Mouse (Mus musculus): ENCODE data around the gene Slc25a21. TPM values are rescaled to one million over a fixed set of nuclear protein-coding genes. Genes with fewer than 3 reads are reported as not detected.

The Slc25a21 gene
- polyA plus RNA-seq, 1 experiment from 2014 or later, result 0.22 TPM

DNA sequence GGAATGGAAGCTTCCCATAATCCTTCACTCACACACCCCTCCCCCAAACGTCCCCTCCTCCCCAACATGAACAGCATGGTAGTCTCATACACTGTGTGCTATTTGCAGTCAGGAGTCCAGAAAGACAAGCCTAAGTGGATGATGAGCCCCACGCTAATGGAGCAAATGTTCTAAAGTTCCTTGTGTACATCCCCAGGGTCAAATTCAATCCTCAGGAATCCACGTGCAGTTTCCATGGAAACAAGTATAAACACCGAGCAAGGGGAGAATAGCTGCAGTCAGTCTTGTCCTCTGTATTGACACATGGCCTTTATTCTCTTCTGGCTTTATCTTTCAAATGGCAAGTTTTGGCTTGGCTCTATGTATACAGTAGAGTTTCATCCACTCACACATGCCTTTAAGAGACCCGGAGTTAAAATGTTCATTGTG lies 367.8 kb downstream of the Slc25a21 start:
- peak overlapping the region; percentile 46 for H3K4me2 ChIP-seq
- no peaks in the 10 kb centered on the region for H3K9me3 ChIP-seq
- 11% methylated on average over 5 of the region's 5 CpGs for WGBS
- ATAC-seq (ENCODE audit: low FRiP score), result peak; percentile 89
- peak overlapping the region; percentile 30 for H3K4me3 ChIP-seq
- H3K27ac ChIP-seq, result no peak overlapping the region
- H3K27me3 ChIP-seq, result peaks cover 19% of the 10 kb centered on the region
- H3K9ac ChIP-seq, result no peak overlapping the region
- no peaks in the 10 kb centered on the region for H3K36me3 ChIP-seq
- peaks cover 15% of the 10 kb centered on the region for H3K4me1 ChIP-seq (replicated peaks)

DNA sequence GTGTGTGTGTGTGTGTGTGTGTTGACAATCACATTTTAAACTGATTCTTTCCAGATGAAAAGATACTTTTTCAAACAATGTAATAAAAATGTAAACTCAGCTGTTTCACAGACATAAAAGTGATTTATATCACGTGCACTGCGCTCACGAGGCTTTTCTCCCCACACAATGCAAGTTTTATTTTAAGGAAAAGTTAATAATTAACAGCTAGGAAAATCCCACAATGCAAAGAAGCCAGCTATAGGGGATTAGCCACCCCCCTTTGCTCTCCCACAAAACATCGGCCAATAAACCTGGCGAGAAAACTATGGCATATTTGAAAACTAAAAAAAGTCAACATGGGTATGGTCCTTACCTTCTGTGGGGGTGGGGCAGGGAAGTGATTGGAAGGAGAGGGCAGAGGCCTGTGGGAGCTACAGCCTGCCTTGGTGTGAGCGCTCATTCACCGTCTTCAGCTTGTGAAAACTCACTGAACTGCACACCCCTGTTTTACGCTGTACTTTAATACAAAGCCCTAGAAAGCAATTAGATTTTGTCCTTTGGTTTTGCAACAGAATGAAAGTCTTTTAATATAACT lies 369.4 kb downstream of the Slc25a21 start:
- no peaks in the 10 kb centered on the region for H3K9me3 ChIP-seq
- no peak overlapping the region for H3K9ac ChIP-seq
- no peak overlapping the region for H3K4me3 ChIP-seq
- no peaks in the 10 kb centered on the region for H3K36me3 ChIP-seq
- WGBS, result 63% methylated on average over 8 of the region's 8 CpGs
- no peak overlapping the region for H3K4me2 ChIP-seq
- H3K27ac ChIP-seq, result no peak overlapping the region
- H3K4me1 ChIP-seq (replicated peaks), result peaks cover 15% of the 10 kb centered on the region
- H3K27me3 ChIP-seq, result peaks cover 14% of the 10 kb centered on the region
- no peak for ATAC-seq (ENCODE audit: low FRiP score)

DNA sequence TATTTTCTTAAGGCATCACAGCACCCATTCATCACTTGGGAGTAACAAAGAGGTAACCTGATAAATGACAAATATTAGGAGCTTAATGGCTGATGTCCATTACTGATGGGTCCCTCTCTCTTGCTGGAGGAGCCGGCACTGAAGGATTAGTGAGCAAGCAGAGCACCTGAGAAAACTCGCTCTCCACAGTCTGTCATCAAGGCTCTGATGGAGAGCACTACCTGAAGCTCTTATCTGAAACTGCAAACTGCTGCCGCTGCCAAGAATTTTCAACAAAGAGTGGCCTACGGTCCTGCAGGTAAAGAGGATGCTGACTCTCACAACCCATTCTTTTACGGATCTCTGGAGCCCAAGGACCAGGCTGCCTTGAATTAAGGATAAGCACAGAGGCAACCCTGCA lies 372.6 kb downstream of the Slc25a21 start:
- H3K36me3 ChIP-seq, result no peaks in the 10 kb centered on the region
- no peak overlapping the region for H3K27ac ChIP-seq
- no peak overlapping the region for H3K9ac ChIP-seq
- peaks cover 11% of the 10 kb centered on the region for H3K4me1 ChIP-seq (replicated peaks)
- ATAC-seq (ENCODE audit: low FRiP score), result no peak
- H3K4me3 ChIP-seq, result no peak overlapping the region
- no peak overlapping the region for H3K4me2 ChIP-seq
- H3K9me3 ChIP-seq, result no peaks in the 10 kb centered on the region
- WGBS, result 76% methylated on average over 5 of the region's 5 CpGs
- H3K27me3 ChIP-seq, result 0 out of 2 replicates have a peak, but pooled peaks cover 3% of the 10 kb centered on the region

DNA sequence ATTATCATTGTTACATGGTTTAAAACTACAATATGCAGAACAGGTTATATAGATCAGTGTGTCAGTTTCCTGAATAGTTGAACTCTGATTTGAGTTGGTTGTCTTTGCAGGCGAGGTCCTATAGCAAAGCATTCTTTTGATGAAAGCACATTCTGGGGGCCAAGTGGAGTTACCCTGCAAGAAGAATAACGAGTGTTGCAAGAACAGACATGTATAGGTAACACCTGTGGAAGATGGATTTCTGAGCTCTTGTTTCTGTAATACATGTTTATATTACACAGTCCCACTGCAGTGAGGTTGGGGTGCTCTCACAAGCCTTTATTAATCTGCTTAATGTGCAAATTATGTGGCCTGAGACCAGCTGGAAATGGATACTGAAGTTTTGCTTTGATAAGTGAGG lies 375.1 kb downstream of the Slc25a21 start:
- no peaks in the 10 kb centered on the region for H3K9me3 ChIP-seq
- ATAC-seq (ENCODE audit: low FRiP score), result no peak
- no peaks in the 10 kb centered on the region for H3K4me1 ChIP-seq (replicated peaks)
- 0 out of 2 replicates have a peak, but pooled peaks cover 3% of the 10 kb centered on the region for H3K27me3 ChIP-seq
- no peak overlapping the region for H3K4me2 ChIP-seq
- no peak overlapping the region for H3K4me3 ChIP-seq
- H3K27ac ChIP-seq, result no peak overlapping the region
- no peak overlapping the region for H3K9ac ChIP-seq
- no peaks in the 10 kb centered on the region for H3K36me3 ChIP-seq
- 73% methylated on average over 2 of the region's 2 CpGs for whole genome bisulfite sequencing

DNA sequence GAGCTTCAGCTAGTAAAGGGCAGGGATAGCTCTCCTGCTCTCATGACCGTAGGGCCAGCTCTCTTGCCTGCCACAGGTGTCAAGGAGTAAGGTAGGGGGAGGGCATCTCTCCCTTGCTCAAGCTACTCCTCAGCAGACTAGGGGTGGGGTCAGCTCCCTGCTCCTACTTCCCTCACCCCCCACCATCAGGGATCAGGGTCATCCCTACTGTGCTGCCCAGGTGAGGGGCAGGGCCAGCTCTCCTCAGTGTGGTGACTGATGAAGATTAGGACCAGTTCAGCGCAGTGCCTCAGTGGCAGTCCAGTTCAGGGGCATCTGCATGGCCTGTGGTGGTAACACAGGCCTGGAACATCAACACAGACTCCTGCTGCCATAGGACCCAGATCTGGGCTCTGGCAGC lies 376.7 kb downstream of the Slc25a21 start:
- H3K9ac ChIP-seq, result no peak overlapping the region
- 94% methylated on average over 2 of the region's 2 CpGs for WGBS

DNA sequence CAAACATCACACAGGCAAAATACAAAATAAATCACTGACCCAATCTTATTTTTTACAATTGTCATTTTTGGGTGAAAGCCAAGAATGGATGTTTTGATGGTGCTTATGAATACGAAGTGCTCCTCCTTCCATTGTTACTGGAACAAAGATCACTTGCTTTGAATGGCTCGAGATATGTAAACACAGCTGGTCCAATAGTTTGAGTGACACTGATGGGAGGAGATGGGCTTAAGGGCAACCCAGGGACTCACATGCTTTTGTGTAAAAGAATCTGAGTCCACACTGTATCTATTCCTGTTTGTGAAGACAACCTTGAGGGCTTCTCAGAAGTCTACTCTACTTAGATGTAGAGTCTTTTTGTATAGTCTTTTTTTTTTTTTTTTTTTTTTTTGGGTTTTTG lies 389.8 kb downstream of the Slc25a21 start:
- Histone ChIP-seq H3K27ac (no peak overlapping the region), H3K4me3 (no peak overlapping the region), H3K36me3 (no peaks in the 10 kb centered on the region), H3K4me2 (no peak overlapping the region), H3K9ac (no peak overlapping the region), H3K9me3 (no peaks in the 10 kb centered on the region), H3K4me1 (replicated peaks) (no peaks in the 10 kb centered on the region), H3K27me3 (no peaks in the 10 kb centered on the region)
- ATAC-seq (ENCODE audit: low FRiP score), result no peak
- WGBS, result 50% methylated on average over 2 of the region's 2 CpGs

More for the DNA sequence above, 376.7 kb downstream of the Slc25a21 start:
- H3K4me1 ChIP-seq (replicated peaks), result no peaks in the 10 kb centered on the region
- no peaks in the 10 kb centered on the region for H3K27me3 ChIP-seq
- H3K36me3 ChIP-seq, result no peaks in the 10 kb centered on the region
- no peaks in the 10 kb centered on the region for H3K9me3 ChIP-seq
- no peak overlapping the region for H3K4me3 ChIP-seq
- 0 out of 2 replicates have a peak, but pooled peaks have one; percentile 13 for ATAC-seq (ENCODE audit: low FRiP score)
- no peak overlapping the region for H3K4me2 ChIP-seq
- H3K27ac ChIP-seq, result no peak overlapping the region

DNA sequence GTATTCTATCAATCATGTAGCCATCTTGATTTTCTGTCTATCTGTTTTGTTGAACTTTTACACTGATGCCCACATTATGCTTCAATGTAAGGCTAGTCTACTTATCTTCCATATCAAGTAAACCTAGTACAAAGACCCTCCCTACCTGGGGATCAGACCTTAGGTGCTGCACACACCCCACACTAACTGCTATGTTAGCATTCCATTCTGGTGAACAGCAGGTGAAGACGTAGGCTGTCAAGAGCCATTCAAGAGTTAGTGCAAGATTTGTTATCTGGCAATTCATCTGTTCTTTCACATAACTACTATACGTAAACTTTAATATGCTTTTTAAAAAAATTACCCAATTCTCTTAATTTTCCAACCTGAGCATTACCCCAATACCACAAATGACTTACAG lies 390.2 kb downstream of the Slc25a21 start:
- H3K4me2 ChIP-seq, result no peak overlapping the region
- no peak overlapping the region for H3K9ac ChIP-seq
- 87% methylated on average over 2 of the region's 2 CpGs for WGBS
- no peaks in the 10 kb centered on the region for H3K4me1 ChIP-seq (replicated peaks)
- no peak for ATAC-seq (ENCODE audit: low FRiP score)
- no peak overlapping the region for H3K27ac ChIP-seq
- no peaks in the 10 kb centered on the region for H3K36me3 ChIP-seq
- no peak overlapping the region for H3K4me3 ChIP-seq
- no peaks in the 10 kb centered on the region for H3K27me3 ChIP-seq
- H3K9me3 ChIP-seq, result no peaks in the 10 kb centered on the region

DNA sequence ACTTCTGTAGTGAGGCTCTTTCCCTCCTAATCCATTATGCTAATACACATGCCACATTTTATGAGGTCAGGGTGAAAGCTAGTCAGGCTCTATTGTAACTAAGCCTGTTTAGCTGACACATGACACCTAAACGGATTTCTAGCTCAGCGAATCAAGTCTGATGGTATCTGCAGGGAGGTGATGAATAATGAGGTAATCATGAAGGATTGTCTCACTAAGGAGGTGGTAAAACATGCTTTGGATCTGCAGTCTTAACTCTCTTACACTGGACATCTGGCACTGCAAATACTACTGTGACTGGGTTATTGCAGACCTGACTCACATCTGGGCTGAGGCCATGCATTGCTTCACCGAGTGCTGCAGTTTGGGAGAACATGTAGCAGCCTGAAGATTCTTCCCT lies 392.8 kb downstream of the Slc25a21 start:
- Histone ChIP-seq H3K4me2 (no peak overlapping the region), H3K9me3 (no peaks in the 10 kb centered on the region), H3K4me3 (no peak overlapping the region), H3K9ac (no peak overlapping the region), H3K27ac (no peak overlapping the region), H3K36me3 (no peaks in the 10 kb centered on the region), H3K4me1 (replicated peaks) (no peaks in the 10 kb centered on the region), H3K27me3 (no peaks in the 10 kb centered on the region)
- 51% methylated on average over 3 of the region's 3 CpGs for WGBS
- ATAC-seq (ENCODE audit: low FRiP score), result no peak

DNA sequence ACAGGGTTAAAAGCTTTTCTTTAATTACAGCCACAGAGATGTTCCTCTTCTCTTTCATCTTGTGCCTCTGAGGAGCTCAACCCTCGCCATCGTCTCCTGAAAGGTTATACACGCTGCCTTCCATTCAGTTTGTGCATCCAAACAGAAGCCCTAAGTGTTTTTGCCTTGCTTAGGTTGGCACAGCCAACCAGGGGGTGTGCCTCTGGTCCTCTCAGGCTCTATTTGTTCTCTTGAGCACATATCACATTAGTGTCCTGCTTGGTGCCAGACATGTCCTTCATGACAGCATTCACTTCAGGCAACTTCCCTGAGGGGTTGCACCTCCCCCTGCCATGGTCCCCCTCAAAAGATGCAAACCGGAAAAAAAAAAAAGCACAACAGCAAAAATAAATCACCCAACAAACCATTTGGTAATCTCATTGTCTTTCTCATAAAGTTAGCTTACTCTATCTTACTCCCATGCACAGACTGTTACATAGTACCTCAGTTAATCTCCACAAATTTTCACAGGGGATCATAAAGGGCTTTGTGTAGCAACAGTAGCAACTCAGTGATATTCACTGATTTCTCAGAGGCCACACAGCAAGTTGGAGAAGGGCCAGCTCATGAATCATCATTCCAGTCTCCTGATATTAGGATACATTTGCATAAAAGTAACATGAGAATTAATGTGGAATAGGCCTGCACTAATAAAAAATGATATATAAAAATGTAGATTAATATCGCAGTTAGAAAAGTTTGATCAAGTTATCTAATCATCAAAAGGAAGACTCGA lies 398.4 kb downstream of the Slc25a21 start:
- H3K9ac ChIP-seq, result no peak overlapping the region
- H3K4me3 ChIP-seq, result no peak overlapping the region
- H3K27me3 ChIP-seq, result no peaks in the 10 kb centered on the region
- no peak overlapping the region for H3K27ac ChIP-seq
- H3K4me2 ChIP-seq, result no peak overlapping the region
- H3K4me1 ChIP-seq (replicated peaks), result 0 out of 2 replicates have a peak, but pooled peaks cover 3% of the 10 kb centered on the region
- ATAC-seq (ENCODE audit: low FRiP score), result no peak
- no peaks in the 10 kb centered on the region for H3K9me3 ChIP-seq
- no peaks in the 10 kb centered on the region for H3K36me3 ChIP-seq
- WGBS, result 53% methylated on average over 6 of the region's 6 CpGs

DNA sequence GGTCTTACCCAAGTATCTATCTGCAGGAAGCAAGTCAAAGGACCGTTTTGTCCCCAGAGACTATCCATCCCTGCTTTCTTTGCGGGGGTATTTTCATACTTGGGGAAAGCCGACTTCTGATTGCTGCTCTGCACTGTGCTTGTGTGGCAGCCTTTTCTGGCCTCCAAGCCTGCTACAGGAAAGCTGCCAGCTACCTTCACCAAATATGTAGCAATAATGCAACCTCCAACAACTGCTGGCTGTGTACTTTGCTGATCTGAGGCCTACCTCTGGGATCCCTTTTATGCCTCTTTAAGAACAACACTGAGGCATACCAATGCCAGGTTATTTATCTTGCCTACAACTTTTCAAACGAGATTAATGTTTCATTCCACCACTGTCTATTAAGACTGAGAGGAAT lies 408.0 kb downstream of the Slc25a21 start:
- Histone ChIP-seq H3K9me3 (no peaks in the 10 kb centered on the region), H3K36me3 (no peaks in the 10 kb centered on the region), H3K27ac (no peak overlapping the region), H3K4me2 (no peak overlapping the region), H3K27me3 (no peaks in the 10 kb centered on the region), H3K9ac (no peak overlapping the region), H3K4me3 (no peak overlapping the region), H3K4me1 (replicated peaks) (peaks cover 9% of the 10 kb centered on the region)
- 82% methylated on average over 4 of the region's 4 CpGs for WGBS
- ATAC-seq (ENCODE audit: low FRiP score), result no peak

DNA sequence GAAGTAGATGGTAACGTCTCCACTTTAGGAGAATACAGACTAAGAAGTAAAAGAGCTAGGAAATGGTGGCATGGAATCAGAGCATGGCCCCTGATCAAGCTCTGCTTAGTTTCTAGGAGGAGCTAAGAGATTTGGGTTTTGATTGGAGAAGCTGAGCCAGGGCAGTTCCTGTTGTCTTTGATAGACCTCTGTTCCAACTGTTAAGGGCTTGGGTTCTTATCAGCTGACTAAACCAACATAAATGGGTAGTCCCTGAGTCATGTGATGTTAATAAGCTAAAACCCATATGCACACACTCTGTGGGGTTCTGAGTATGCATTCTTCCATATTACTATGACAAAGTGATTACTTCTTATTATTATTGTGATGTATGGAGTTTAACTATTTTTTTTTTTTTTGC lies 412.0 kb downstream of the Slc25a21 start:
- H3K36me3 ChIP-seq, result no peaks in the 10 kb centered on the region
- ATAC-seq (ENCODE audit: low FRiP score), result no peak
- no peak overlapping the region for H3K9ac ChIP-seq
- no peaks in the 10 kb centered on the region for H3K27me3 ChIP-seq
- H3K4me3 ChIP-seq, result no peak overlapping the region
- no peak overlapping the region for H3K4me2 ChIP-seq
- no peak overlapping the region for H3K27ac ChIP-seq
- H3K9me3 ChIP-seq, result no peaks in the 10 kb centered on the region
- 84% methylated on average over 1 of the region's 1 CpGs for WGBS
- H3K4me1 ChIP-seq (replicated peaks), result no peaks in the 10 kb centered on the region

DNA sequence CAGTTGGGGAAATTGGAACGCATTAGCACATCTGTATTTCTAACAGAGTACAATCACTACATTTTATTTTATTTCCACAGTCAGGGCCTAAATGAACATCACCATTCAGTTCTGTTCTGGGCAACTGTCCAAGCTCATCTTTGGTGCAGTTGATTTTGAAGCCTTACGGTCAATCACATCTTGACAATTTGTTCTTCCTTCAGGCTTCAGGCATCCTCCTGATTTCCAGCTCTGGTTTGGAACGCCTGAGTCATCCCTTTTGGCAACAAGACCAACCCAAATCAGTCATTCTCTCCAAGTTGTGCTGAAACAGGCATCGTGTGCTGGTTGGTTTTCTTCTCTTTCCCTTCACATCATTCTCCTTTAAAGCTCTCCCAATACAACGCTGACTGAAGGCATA lies 416.1 kb downstream of the Slc25a21 start:
- H3K27ac ChIP-seq, result no peak overlapping the region
- no peaks in the 10 kb centered on the region for H3K9me3 ChIP-seq
- H3K27me3 ChIP-seq, result no peaks in the 10 kb centered on the region
- no peaks in the 10 kb centered on the region for H3K36me3 ChIP-seq
- no peaks in the 10 kb centered on the region for H3K4me1 ChIP-seq (replicated peaks)
- H3K4me2 ChIP-seq, result no peak overlapping the region
- H3K4me3 ChIP-seq, result no peak overlapping the region
- WGBS, result 82% methylated on average over 5 of the region's 5 CpGs
- ATAC-seq (ENCODE audit: low FRiP score), result no peak
- no peak overlapping the region for H3K9ac ChIP-seq

DNA sequence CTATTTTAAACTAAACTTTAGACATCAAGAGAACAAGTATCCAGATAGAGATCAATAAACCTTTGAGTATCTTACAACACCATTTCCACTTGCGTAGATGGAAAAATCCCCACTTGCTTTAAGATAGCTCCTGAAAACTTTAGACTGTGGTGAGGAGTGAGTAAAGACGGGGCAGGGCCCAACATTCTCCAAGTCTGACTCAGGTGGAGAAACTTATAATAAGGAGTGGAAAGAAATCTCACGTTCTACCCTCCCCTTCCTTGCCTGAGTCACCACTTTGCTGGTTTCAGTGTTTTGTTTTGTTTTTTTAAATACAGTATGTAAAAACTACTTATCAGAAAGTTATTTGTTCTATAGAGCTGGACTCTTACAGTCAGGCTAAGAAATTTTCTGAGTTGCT lies 417.7 kb downstream of the Slc25a21 start:
- Histone ChIP-seq H3K4me3 (no peak overlapping the region), H3K9me3 (no peaks in the 10 kb centered on the region), H3K9ac (no peak overlapping the region), H3K27me3 (no peaks in the 10 kb centered on the region), H3K4me1 (replicated peaks) (no peaks in the 10 kb centered on the region), H3K36me3 (no peaks in the 10 kb centered on the region), H3K4me2 (no peak overlapping the region), H3K27ac (no peak overlapping the region)
- 91% methylated on average over 3 of the region's 3 CpGs for WGBS
- no peak for ATAC-seq (ENCODE audit: low FRiP score)
